Mouse (Mus musculus): ENCODE data around the gene Psg19. TPM values are rescaled to one million over a fixed set of nuclear protein-coding genes. Genes with fewer than 3 reads are reported as not detected.
A peak's percentile ranks its signal among the peaks of the same experiment; 100 is the strongest.
"Not testable (repeated sequence)": the region's sequence is repeated elsewhere in the genome, so short reads cannot be mapped to it uniquely, and the experiment has no call there.

The Psg19 gene
- polyA plus RNA-seq, 1 experiment from 2014 or later = not detected

- H3K9me3 ChIP-seq = no peaks in the 10 kb centered on the region
- H3K27me3 ChIP-seq = no peaks in the 10 kb centered on the region
- no peak for ATAC-seq (ENCODE audit: low FRiP score)
- H3K4me2 ChIP-seq = no peak overlapping the region
- 42% methylated on average over 3 of the region's 3 CpGs for WGBS
- H3K27ac ChIP-seq = no peak overlapping the region
- H3K4me3 ChIP-seq (replicated peaks) = no peak overlapping the region
- H3K4me1 ChIP-seq = no peaks in the 10 kb centered on the region
- H3K36me3 ChIP-seq (replicated peaks) = no peaks in the 10 kb centered on the region
- no peak overlapping the region for H3K9ac ChIP-seq
These were observed 809 bp upstream of the Psg19 start for GRCm38 (mm10) chr7:18799129-18799528.

GRCm38 (mm10) chr7:18790671-18791070 is 7.6 kb downstream of the Psg19 start:
- ATAC-seq (ENCODE audit: low FRiP score); H3K4me1 ChIP-seq; H3K27ac ChIP-seq; H3K9me3 ChIP-seq; H3K4me2 ChIP-seq; H3K27me3 ChIP-seq; H3K36me3 ChIP-seq (replicated peaks); H3K4me3 ChIP-seq (replicated peaks); H3K9ac ChIP-seq: not testable (repeated sequence)

DNA sequence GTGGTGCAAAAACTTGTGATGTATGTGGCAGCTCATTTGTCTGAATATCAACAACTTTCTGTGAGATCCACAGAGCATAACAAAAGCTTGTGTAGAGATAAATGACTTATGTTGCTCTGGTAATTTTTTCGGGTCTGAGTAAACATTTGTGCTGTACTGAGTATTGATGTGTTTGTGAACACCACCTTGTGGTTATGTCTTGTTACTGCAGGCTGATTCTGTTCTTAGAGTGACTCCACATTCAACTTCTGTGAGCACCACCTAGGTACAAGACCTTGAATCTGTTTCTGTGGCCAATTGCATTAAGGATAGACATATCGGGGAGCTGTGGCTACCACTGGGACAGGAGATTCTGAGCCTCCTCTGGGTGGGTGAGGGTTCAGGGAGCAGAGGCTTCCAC is 17.0 kb downstream of the Psg19 start:
- not testable (repeated sequence) for ATAC-seq (ENCODE audit: low FRiP score); H3K9me3 ChIP-seq; H3K27me3 ChIP-seq; H3K4me3 ChIP-seq (replicated peaks); H3K27ac ChIP-seq; H3K9ac ChIP-seq; H3K4me2 ChIP-seq; H3K4me1 ChIP-seq; H3K36me3 ChIP-seq (replicated peaks)
- 52% methylated on average over 2 of the region's 2 CpGs for WGBS

DNA sequence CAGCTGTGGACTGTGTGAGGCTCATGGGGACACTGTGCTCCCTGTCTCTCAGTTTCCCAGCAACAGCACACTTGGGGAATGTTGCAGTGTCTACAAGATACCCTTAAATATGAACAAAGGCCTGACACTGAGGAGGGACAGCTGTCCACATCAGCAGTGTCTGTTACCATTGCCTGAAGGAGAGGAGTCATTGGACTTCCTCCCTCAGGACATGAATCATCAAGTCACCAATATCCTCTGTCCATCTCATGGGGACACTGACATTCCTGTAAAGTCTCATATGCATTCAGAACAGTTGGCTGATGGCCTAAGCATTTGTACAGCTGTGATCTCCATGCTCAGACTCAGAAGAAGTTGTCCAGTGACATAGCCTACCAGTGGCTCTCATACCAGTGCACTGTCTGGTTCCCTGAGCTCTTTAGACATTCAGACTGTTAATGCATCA is 19.0 kb downstream of the Psg19 start:
- Histone ChIP-seq H3K9ac (no peak overlapping the region), H3K4me1 (no peaks in the 10 kb centered on the region), H3K27ac (no peak overlapping the region), H3K27me3 (no peaks in the 10 kb centered on the region), H3K4me3 (replicated peaks) (no peak overlapping the region), H3K9me3 (no peaks in the 10 kb centered on the region), H3K4me2 (no peak overlapping the region), H3K36me3 (replicated peaks) (no peaks in the 10 kb centered on the region)
- ATAC-seq (ENCODE audit: low FRiP score) = no peak

DNA sequence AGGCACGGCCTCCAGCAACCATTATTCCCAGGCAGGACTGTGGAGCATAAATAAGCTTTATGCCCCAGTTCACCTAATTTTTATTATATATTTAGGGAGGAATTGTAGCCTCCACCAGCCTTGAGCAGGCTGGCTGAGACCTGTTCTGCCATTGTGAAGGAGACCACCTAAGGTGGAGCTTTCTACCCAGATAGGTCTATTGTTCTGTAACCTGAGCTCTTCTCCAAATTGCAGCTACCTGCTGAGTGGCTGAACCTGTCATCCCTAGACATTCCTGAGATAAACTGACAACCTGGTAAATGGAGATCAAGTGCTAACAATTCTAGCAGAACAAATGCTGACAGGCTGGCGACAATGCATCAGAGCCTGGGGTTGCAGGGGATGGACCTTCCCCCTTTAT is 35.4 kb downstream of the Psg19 start:
- H3K9ac ChIP-seq; H3K36me3 ChIP-seq (replicated peaks); H3K4me1 ChIP-seq; H3K9me3 ChIP-seq; ATAC-seq (ENCODE audit: low FRiP score); H3K27ac ChIP-seq; H3K4me2 ChIP-seq; H3K27me3 ChIP-seq; H3K4me3 ChIP-seq (replicated peaks): not testable (repeated sequence)
- WGBS = 0% methylated on average over 1 of the region's 2 CpGs

DNA sequence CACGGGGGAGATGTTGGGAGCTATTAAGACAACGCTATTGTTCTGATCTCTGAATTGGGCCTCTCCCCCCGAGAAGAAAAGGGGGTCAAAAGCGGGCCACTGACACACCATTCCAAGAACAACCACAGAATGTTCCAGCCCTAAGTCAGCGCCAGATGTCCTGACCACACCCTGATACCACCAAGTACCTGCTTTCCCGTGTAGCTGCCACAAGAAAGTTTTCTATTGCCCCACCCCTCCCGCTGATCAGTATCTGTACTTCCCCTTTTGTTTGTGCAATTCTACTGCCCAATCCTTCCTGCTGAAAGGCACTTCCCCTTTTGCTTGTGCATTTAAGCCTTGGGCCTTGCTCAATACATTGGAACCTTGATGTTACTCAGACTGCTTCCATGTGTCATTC is 38.2 kb downstream of the Psg19 start:
- ATAC-seq (ENCODE audit: low FRiP score) = not testable (repeated sequence)
- WGBS = 91% methylated on average over 7 of the region's 7 CpGs

DNA sequence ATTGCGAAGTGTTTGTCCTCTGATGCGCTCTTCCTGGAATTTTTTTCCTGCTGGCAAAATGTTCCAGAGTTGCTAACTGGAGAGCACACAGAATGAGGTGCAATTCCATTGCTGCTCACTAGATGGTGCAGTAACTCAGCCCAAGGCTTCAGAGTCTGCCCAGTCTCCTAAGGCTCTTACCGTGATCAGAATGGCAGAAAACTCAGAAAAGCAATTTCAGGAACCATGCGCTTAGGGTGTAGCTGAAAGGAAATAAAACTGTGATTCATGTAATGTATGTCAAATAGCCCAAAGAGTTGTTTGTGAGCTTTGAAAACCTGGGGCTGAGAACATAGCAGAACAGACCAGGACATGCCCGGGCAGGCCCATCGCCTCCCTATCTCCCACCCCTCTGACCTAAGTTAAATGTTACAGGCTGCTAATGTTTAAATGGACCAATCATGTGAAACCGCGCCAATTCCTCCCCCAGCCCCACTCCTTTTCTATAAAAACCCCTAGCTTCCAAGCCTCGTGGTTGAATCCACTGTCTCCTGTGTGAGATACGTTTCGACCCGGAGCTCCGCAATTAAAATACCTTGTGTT is 48.3 kb downstream of the Psg19 start:
- peaks cover 16% of the 10 kb centered on the region for H3K27me3 ChIP-seq
- H3K4me3 ChIP-seq (replicated peaks); H3K4me2 ChIP-seq; H3K36me3 ChIP-seq (replicated peaks); H3K4me1 ChIP-seq; H3K9me3 ChIP-seq; H3K27ac ChIP-seq; H3K9ac ChIP-seq: not testable (repeated sequence)
- peak; percentile 65; the same call in 1 of the 2 replicates for ATAC-seq (ENCODE audit: low FRiP score)
- WGBS = 53% methylated on average over 11 of the region's 13 CpGs

More for the DNA sequence above, 38.2 kb downstream of the Psg19 start:
- H3K4me2 ChIP-seq; H3K4me1 ChIP-seq; H3K27ac ChIP-seq; H3K9ac ChIP-seq; H3K27me3 ChIP-seq; H3K9me3 ChIP-seq; H3K36me3 ChIP-seq (replicated peaks); H3K4me3 ChIP-seq (replicated peaks): not testable (repeated sequence)

DNA sequence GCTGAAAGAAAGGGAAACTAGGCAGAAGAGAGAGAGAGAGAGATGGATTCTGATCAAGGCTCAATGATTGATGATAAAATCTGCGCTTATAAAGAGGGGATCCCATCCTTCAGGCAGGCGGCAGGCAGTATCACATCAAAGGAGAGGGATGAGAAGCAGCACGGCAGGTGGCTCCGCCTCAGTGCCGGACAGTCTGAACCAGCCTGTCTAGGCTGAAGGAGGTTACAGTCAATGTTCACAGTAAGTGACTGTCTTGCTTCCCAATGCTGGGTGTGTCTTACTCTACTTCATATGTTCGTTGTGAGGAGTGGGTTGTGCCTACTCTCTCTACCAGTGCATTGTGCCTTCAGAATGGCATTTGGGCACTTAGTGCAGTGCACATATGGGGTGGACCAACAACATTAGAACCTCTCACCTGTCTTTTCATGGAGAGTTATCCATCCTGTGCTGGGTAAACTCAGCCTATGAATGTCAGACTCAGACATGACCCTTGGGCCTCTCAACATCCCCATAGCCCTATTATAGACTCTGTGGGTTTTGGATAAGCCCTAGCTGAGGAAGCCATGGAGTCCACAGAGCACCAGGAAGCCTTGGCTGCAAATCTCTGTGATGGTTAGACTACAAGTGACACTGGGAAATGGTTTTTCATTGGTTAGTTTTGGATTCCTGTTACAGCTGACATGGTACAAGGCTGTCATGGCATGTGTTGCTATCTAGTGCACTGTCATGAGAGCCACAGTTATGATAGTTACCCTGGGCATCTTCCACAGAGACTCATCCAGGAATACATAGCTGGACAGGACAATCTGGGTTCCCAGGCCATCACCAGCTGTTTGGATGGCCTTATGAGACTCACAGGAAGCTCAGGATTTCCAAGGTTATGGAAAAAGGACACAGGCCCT is 49.1 kb downstream of the Psg19 start:
- Histone ChIP-seq H3K4me2 (no peak overlapping the region), H3K4me3 (replicated peaks) (no peak overlapping the region), H3K4me1 (peaks cover 7% of the 10 kb centered on the region), H3K27ac (no peak overlapping the region), H3K36me3 (replicated peaks) (no peaks in the 10 kb centered on the region), H3K27me3 (peaks cover 16% of the 10 kb centered on the region), H3K9me3 (no peaks in the 10 kb centered on the region), H3K9ac (no peak overlapping the region)
- peak; percentile 41; the same call in 1 of the 2 replicates for ATAC-seq (ENCODE audit: low FRiP score)
- WGBS = 26% methylated on average over 6 of the region's 6 CpGs

- H3K9ac ChIP-seq; H3K4me2 ChIP-seq; H3K4me1 ChIP-seq; H3K27ac ChIP-seq; H3K9me3 ChIP-seq; H3K4me3 ChIP-seq (replicated peaks); H3K36me3 ChIP-seq (replicated peaks); ATAC-seq (ENCODE audit: low FRiP score): not testable (repeated sequence)
- H3K27me3 ChIP-seq = peaks cover 16% of the 10 kb centered on the region
- 32% methylated on average over 2 of the region's 2 CpGs for WGBS
These were observed 50.9 kb downstream of the Psg19 start for GRCm38 (mm10) chr7:18747420-18747819.

DNA sequence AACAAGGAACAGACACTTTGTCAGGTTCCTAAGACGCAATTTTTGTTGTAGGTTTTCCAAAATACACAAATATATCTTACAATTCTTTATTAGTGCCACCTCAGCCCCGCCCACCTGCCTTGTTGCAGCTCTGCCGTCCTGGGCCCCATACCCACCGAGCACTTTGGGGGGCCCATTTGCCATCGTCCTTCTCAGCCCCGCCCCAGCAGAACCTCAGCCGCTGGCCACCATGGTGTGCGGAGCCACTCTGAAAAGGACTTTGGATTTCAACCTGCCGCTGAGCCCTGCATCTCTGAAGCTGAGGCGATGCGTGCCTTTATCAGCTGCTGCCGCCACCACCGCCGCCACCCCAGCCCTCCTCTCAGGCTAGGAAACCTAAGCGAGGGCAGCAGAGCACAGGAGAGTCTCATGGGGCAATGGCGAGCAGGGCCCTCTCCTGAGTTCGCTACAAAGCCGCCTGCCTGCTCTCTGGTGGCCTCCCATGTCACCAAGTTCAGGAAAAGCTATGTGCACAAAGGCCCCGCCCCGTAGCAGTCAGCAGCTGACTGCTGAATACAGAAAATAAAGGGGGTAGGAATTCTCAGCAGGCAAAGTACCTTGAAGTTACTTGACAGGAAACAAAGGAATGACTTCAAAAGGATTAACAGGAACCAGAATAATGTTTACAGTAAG is 52.0 kb downstream of the Psg19 start:
- Histone ChIP-seq H3K9ac (peak overlapping the region; percentile 42), H3K27me3 (peaks cover 16% of the 10 kb centered on the region), H3K4me2 (peak overlapping the region; percentile 45), H3K36me3 (replicated peaks) (no peaks in the 10 kb centered on the region), H3K4me3 (replicated peaks) (peak overlapping the region; percentile 22), H3K27ac (no peak overlapping the region), H3K9me3 (no peaks in the 10 kb centered on the region), H3K4me1 (peaks cover 7% of the 10 kb centered on the region)
- WGBS = 9% methylated on average over 20 of the region's 20 CpGs
- peak; percentile 27; the same call in 1 of the 2 replicates for ATAC-seq (ENCODE audit: low FRiP score)
